Mouse (Mus musculus): ENCODE results near the gene Urod.
A peak's percentile ranks its signal among the peaks of the same experiment; 100 is the strongest.

Gene Urod

GRCm38 (mm10) chr4:116993672-116994621 is at the start of gene Urod:
Urod (minus strand) TSS chr4:116994413.
- DNase-seq (ENCODE audit: extremely low read depth, low read depth): peak; percentile 86

GRCm38 (mm10) chr4:117041283-117041721 is 47.1 kb upstream of the Urod start:
- DNase-seq (ENCODE audit: extremely low read depth, low read depth): no peak

DNA sequence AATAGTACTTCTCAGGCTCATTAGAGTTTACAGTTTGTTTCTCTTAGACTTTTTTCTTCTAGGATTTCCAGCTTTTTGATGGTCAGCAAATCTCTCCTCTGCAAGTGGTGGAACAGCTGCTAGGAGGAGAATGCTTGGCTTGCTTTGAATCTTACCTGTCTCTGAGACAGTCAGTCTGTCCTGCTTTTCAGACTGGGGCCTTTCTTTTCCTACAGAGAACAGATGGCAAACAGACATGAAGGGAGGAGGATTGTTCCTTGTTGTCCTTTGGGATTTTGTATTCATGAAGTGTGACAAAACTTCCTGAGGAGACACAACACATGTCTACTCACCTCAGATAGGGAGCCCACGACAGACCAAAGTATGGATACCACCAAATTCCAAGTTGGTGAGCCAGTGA is 46.6 kb upstream of the Urod start:
- no peak for DNase-seq (ENCODE audit: extremely low read depth, low read depth)

GRCm38 (mm10) chr4:117039925-117040687 is 45.9 kb upstream of the Urod start:
- DNase-seq (ENCODE audit: extremely low read depth, low read depth): no peak

DNA sequence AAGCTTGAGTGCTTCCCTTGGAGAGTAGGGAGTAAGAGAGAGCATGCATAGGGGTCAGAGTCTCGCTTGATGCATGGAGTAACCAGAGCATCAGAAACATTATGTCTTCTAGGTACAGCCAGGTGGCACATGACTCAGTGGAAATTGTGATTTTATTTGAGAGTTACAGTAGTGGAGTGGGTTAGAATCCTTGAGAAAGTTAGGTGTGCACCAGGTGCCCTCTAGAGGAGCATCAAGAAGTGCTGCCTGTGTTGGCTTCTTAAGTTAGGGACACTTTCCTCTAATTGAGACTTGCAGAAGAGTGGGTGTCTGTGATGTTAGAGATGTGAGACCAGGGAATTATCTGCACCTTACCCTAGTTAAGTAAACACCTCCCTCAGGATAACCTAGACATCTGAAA is 36.9 kb upstream of the Urod start:
- DNase-seq (ENCODE audit: extremely low read depth, low read depth): no peak

DNA sequence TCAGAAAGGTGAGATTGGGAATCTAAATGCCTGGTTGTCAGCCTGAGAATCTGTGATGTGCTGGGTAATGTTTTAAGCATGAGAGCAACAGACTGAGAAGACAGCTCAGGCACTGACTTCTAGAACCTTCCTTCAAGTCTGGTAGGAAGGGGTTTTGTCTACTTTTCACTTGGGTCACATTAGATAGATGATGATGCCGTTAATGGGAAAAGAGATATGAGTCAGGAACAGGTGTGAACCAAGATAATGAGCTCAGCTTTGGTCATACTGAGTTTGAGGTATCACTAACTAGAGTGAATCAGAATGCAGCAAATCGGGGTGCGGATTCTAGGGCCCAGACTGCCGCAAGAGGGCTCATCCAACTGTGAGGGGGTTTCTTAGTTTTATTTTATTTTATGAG is 29.3 kb upstream of the Urod start:
- no peak for DNase-seq (ENCODE audit: extremely low read depth, low read depth)

- DNase-seq (ENCODE audit: extremely low read depth, low read depth): peak; percentile 84
Measured at GRCm38 (mm10) chr4:117019206-117020134, 25.3 kb upstream of the Urod start, which contains the start of gene Eif2b3. Eif2b3 (plus strand) TSS chr4:117019402.

DNA sequence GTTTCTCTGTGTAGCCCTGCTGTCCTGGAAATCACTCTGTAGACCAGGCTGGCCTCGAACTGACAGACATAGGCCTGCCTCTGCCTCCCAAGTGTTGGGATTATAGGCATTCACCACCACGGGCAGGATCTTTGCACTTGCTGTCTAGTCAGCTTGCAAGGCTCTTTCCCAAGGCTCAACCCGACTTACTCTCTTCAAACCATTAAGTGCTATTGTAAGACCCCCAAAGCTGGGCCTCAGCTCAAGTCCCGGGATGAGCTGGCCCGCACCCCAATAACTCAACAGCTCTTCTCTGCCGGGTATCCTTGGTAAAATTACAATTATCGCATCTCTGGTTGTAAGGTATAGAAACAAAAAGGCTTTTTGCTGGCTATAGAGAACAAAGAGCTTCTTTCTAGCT is 24.1 kb upstream of the Urod start:
- no peak for DNase-seq (ENCODE audit: extremely low read depth, low read depth)

DNA sequence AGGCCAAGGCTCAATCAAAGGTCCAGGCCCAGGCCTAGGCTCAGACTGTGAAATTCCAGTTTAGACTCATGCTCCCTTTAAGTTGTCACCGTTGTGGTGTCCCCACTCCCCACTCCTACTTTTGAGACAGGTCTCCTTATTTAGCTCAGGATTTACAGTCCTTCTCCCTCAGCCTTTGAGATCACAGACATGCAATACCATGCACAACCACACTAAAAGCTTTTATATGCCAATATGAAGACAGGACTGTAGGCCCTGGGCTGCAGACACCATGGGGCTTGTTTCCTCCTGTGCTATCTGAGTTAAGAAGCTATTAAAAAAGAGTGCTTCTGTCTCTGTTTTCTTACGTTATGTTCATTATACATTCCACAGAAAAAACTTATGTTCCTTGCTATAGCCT is 23.5 kb upstream of the Urod start:
- DNase-seq (ENCODE audit: extremely low read depth, low read depth): no peak

- no peak for DNase-seq (ENCODE audit: extremely low read depth, low read depth)
Measured at GRCm38 (mm10) chr4:117014901-117015415, 20.7 kb upstream of the Urod start.

DNA sequence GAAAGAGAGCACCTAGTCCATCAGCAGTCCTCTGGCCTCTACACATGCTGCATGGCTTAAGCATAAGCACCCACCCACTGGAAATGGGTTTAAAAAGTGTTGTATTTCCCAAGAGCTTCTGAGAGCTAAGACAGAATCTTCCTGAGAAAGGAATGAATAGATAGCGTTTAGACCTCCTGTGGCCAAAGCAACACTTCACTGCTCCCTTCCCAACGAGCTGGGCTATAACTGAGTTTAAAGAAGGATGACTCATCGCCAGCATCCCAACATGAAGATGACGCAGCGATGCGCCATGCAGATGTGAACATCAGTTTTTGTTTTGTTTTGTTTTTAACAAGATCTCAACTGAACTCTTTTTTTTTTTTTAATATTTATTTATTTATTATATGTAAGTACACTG is 19.4 kb upstream of the Urod start:
- DNase-seq (ENCODE audit: extremely low read depth, low read depth): no peak

DNA sequence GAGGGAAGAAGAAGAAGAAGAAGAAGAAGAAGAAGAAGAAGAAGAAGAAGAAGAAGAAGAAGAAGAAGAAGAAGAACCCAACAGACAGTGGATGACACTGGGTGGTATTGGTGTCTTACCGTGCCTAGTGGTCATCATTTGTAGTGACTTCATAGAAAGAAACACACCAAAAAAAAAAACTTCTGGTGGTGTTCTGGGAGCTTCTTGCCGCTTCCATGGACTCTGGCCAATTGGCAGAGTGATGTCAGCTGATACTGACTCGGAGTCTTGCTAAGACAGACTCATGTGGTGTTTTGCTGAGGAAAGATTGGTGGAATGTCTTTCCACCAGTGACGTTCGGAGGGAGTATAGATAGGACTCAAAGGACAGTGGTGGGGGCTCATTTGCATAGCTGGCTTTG is 16.0 kb upstream of the Urod start:
- no peak for DNase-seq (ENCODE audit: extremely low read depth, low read depth)

- no peak for DNase-seq (ENCODE audit: extremely low read depth, low read depth)
Measured at GRCm38 (mm10) chr4:117007058-117007457, 12.8 kb upstream of the Urod start.

GRCm38 (mm10) chr4:117005611-117006400 is 11.6 kb upstream of the Urod start:
- no peak for DNase-seq (ENCODE audit: extremely low read depth, low read depth)

DNA sequence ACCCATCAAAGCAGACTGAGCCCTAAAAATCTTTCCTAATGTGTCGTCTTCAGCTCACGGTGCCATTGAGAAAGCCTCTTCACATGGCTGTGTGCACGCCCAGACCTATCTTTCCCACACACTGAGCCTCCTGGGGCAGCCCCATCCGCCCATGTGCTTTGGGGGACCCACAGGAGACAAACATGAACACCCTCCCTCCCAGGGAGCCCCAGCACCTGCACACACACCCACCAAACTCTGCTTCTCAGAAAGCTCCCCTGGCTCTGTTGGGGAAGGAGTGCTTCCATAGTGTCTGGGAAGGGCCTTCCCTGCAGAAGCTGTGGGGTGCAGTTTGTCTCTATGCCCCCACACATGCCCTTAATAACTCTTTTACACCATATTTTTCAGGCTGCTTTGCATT is 10.4 kb upstream of the Urod start:
- no peak for DNase-seq (ENCODE audit: extremely low read depth, low read depth)

GRCm38 (mm10) chr4:117002543-117003521 is 8.6 kb upstream of the Urod start:
- no peak for DNase-seq (ENCODE audit: extremely low read depth, low read depth)

DNA sequence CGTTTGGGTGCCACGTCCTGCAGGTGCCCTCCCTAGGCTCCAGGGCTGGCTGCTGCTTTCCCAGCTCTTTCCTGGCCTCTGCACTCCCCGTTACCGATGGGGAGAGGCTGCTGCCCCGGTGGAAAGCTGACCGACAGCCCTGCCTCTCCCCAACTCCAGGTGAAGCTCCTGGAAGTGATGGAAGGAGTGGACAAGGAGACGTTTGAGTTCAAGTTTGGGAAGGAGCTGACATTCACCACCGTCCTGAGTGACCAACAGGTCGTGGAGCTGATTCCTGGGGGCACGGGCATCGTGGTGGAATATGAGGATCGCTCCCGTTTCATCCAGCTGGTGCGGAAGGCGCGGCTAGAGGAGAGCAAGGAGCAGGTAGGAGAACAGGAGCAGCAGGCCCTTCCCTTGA is 7.7 kb upstream of the Urod start:
- DNase-seq (ENCODE audit: extremely low read depth, low read depth): no peak

- no peak for DNase-seq (ENCODE audit: extremely low read depth, low read depth)
Measured at GRCm38 (mm10) chr4:116999513-117000154, 5.4 kb upstream of the Urod start.

GRCm38 (mm10) chr4:116995798-116996135 is 1.6 kb upstream of the Urod start:
- DNase-seq (ENCODE audit: extremely low read depth, low read depth): no peak

Measured in MEL-GATA-1-ER (cell line).